Mouse (Mus musculus) c-Kit-positive CD71-positive TER-119-negative erythroid progenitor cells, embryonic 14.5 days (primary cell): ENCODE measurements at regions not wholly inside any gene's neighbourhood (a gene's known extent, or its start where the extent isn't known, plus 50 kb on each side); places are given as distances from the start of the nearest gene placed in this dataset.

Source experiments
- DNase-seq: peaks from one replicate; pipeline ENCODE4 v3.0.0-alpha.2; 2013; ENCODE audit warnings: low read depth

DNA sequence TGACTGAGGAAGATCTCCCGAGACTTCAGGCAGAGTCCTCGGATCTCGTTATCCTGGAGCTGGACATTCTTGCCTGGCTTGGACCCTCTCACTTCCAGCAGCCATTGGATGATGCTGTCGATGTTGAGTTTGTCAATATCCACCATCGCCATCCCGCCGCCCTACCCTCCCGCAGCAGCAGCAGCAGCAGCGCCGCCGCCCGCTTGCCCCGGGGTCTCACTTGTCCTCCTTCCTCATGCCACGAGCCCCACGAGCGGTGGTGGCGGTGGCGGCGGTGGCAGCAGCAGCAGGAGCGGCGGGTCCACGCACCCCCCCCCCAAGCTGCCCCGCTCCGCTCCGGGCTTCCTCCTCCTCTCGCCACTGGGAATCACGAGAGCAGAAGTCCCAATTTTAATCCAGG lies 115.1 kb upstream of the Taf1b start:
- no peak for DNase-seq

DNA sequence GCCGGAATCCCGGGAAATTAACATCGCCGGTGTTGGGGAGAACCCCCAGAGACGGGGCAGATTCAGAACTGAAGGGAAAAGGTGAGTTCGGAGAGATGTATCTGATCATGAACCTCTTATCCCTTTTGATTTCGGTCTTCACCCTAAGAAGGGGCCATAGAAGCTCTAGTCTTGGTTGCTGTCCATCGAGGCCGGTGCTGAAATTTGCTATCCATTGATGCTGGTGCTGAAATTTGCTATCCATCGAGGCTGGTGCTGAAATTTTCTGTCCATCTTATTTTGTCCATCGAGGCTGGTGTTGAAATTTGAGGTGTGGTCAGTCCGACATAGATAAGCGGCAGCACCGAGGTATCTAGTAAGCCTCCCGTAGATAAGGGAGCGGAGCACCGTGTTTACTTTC lies 73.2 kb upstream of the Taf1b start:
- peak; percentile 24 for DNase-seq
